Mouse (Mus musculus) macrophage (primary cell): Measurements from ENCODE around the gene Numb. TPM values are rescaled to one million over a fixed set of nuclear protein-coding genes. Genes with fewer than 3 reads are reported as not detected.
"Not testable (repeated sequence)": the region's sequence is repeated elsewhere in the genome, so short reads cannot be mapped to it uniquely, and the experiment has no call there.

Source experiments
- H3K27ac ChIP-seq: fragments of 350-480 bp; formaldehyde crosslinking; 2 replicates; pipeline ENCODE4 v1.9.0; 2021
- H3K36me3 ChIP-seq: fragments of 350-480 bp; formaldehyde crosslinking; 2 replicates; pipeline ENCODE4 v1.9.0; 2021; ENCODE audit errors: inconsistent target
- H3K4me3 ChIP-seq: fragments of 350-480 bp; formaldehyde crosslinking; 2 replicates; pipeline ENCODE4 v1.9.0; 2021; ENCODE audit errors: inconsistent target
- H3K79me2 ChIP-seq: fragments of 350-480 bp; formaldehyde crosslinking; 2 replicates; pipeline ENCODE4 v1.9.0; 2021; ENCODE audit errors: inconsistent target
- WGBS: methylation state at CpG from one replicate; pipeline ENCODE4 v1.1.7; 2026; ENCODE audit warnings: inconsistent platforms; ENCODE audit not compliant: missing documents; 5-methylcytosine and 5-hydroxymethylcytosine counted together
- polyA plus RNA-seq: library from polyadenylated mRNA; stranded (reverse); fragments of 250-400 nt; gene quantifications from 3 replicates; pipeline ENCODE4 v1.2.4, GENCODE M21; 2018; ENCODE audit warnings: inconsistent platforms

Numb gene
- polyA plus RNA-seq, 1 experiment from 2014 or later: 47.1 TPM

DNA sequence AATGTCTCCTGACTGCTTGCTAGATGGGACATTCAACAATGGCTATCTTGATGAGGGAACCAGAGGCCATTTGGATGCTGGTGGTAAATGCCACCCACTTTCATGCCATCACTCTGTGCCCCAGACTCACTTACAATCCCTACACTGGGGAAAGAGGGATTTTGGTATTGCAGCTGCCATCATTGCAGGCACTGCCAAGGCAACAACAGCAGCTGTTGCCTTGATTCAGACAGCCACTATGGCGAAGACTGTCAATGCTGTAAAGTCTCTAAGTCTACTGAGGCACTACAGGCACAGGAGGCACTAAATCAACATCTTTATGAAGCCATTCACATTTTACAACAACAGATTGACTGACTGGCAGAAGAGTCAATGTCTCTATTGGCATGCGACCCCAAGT is 30.5 kb downstream of the Numb start:
- Histone ChIP-seq H3K4me3 (no peak overlapping the region), H3K36me3 (peaks cover 12% of the 10 kb centered on the region; the same call in 1 of the 2 replicates), H3K27ac (no peak overlapping the region), H3K79me2 (peaks cover 100% of the 10 kb centered on the region)
- 100% methylated on average over 2 of the region's 2 CpGs for WGBS

DNA sequence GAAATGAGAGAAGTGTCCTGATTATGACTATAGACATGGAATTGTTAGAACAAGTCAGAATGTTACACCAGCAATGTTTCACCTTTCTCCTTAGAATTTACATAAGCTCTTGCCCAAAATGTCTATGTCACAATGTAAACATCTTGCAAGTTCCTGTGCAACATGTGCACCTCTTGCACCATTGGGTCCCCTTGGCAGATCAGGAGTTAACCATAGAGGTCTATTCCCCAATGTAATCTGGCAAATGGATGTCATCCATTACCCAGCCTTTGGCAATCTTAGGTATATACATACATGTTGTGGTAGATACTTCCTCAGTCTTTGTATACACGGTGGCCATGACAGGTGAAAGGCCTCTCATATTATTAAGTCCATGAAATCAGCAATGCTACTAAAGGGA is 32.6 kb downstream of the Numb start:
- Histone ChIP-seq H3K27ac (no peak overlapping the region), H3K36me3 (peaks cover 12% of the 10 kb centered on the region; the same call in 1 of the 2 replicates)

DNA sequence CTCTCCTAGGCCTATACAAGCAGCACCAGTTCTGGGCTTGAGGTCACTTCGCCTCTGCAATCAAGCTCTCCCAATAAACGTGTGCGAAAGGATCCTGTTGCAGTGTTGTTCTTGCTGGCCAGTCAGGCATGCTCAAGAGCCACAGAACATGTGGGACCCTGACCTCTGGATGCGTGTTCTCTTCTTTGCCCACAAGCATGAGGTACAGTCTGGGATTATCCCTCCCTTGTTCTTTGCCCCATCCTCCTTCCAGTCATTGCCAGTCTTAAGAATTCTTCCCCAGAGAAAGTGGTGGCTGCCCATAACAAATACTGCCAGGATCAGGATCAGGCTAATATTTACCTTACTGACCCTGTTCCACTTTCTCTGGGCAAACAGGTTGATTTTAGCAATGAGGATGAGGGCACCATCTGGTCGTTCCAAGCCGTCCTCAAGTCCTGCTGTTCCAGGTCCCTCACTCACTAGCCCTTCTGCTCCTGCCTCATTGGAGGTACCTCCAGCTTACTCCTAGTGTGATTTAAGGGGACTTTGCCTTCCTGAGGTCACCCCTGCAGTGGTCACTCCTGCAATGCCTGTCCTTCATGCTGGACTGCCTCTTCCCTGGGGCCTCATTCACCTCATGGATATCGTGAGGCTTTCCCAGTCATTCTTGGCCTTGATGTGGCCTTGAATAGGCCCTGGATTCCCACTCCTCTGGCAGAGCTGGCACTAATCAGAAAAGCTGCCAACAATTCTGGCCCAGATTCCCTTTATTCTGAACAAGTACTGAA is 36.0 kb downstream of the Numb start:
- H3K36me3 ChIP-seq: peaks cover 4% of the 10 kb centered on the region; the same call in 1 of the 2 replicates
- H3K27ac ChIP-seq: no peak overlapping the region
- H3K79me2 ChIP-seq: peaks cover 93% of the 10 kb centered on the region
- no peak overlapping the region for H3K4me3 ChIP-seq
- WGBS: 91% methylated on average over 7 of the region's 7 CpGs

More for the DNA sequence above, 32.6 kb downstream of the Numb start:
- WGBS: 100% methylated on average over 1 of the region's 1 CpGs
- Histone ChIP-seq H3K79me2 (peaks cover 94% of the 10 kb centered on the region), H3K4me3 (no peak overlapping the region)

GRCm38 (mm10) chr12:83885065-83885464 is 36.7 kb downstream of the Numb start:
- peak overlapping the region; percentile 22; the same call in 1 of the 2 replicates for H3K27ac ChIP-seq
- not testable (repeated sequence) for H3K36me3 ChIP-seq

GRCm38 (mm10) chr12:83882503-83882902 is 39.2 kb downstream of the Numb start:
- no peak overlapping the region for H3K4me3 ChIP-seq
- H3K36me3 ChIP-seq: no peaks in the 10 kb centered on the region
- peaks cover 93% of the 10 kb centered on the region for H3K79me2 ChIP-seq
- H3K27ac ChIP-seq: no peak overlapping the region
- 87% methylated on average over 6 of the region's 7 CpGs for WGBS

More at GRCm38 (mm10) chr12:83885065-83885464, 36.7 kb downstream of the Numb start:
- H3K79me2 ChIP-seq: peaks cover 93% of the 10 kb centered on the region
- not testable (repeated sequence) for H3K4me3 ChIP-seq
- 55% methylated on average over 5 of the region's 5 CpGs for WGBS

- Histone ChIP-seq H3K27ac (no peak overlapping the region), H3K4me3 (no peak overlapping the region), H3K36me3 (no peaks in the 10 kb centered on the region), H3K79me2 (peaks cover 93% of the 10 kb centered on the region)
- 100% methylated on average over 3 of the region's 3 CpGs for WGBS
These were observed 39.6 kb downstream of the Numb start for GRCm38 (mm10) chr12:83882088-83882487.

DNA sequence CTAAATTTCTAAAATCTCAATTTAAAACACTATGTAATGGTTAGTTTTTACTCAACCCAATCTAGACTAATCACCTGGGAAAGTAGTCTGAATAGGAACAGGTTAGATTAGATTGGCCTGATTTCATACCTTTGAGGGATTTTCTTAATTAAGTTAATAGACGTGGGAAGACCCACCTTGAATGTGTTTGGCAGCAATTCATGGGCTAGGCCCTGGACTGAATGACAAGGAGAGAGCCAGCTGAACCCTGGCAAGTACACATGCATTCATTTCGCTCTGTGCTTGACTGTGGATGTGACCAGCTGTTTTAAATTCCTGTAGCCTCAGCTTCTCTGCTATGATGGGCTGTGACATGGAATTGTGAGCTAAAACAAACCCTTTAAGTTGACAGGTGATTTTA is 40.8 kb downstream of the Numb start:
- 96% methylated on average over 2 of the region's 2 CpGs for WGBS
- Histone ChIP-seq H3K36me3 (peaks cover 7% of the 10 kb centered on the region; the same call in 1 of the 2 replicates), H3K4me3 (no peak overlapping the region), H3K27ac (no peak overlapping the region), H3K79me2 (peaks cover 92% of the 10 kb centered on the region)

DNA sequence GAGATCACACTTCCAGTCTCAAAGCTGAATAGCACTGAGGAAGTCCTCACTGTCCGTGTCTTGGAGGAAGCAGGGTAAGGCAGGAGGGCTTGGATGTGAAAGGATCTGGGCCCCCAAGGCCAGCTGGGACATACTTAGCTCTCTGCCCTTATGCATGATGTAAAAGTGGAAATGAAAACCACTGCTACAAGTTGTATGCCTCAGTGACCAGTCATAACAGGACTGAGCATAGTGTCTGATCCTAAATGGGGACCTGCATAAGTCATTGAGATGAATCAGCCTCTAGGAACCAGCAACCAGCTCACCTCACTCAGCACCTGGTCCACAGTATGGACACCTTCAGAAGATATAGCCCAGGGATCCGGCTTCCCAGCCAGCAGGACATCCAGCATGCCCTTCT is 46.6 kb downstream of the Numb start:
- H3K79me2 ChIP-seq: peaks cover 94% of the 10 kb centered on the region
- no peak overlapping the region for H3K27ac ChIP-seq
- no peak overlapping the region for H3K4me3 ChIP-seq
- WGBS: 83% methylated on average over 2 of the region's 2 CpGs
- peaks cover 18% of the 10 kb centered on the region; the same call in 1 of the 2 replicates for H3K36me3 ChIP-seq

- H3K79me2 ChIP-seq: peaks cover 94% of the 10 kb centered on the region
- H3K36me3 ChIP-seq: peaks cover 18% of the 10 kb centered on the region; the same call in 1 of the 2 replicates
- no peak overlapping the region for H3K27ac ChIP-seq
- H3K4me3 ChIP-seq: no peak overlapping the region
- 89% methylated on average over 4 of the region's 4 CpGs for WGBS
These were observed 47.1 kb downstream of the Numb start for GRCm38 (mm10) chr12:83874597-83874996.

DNA sequence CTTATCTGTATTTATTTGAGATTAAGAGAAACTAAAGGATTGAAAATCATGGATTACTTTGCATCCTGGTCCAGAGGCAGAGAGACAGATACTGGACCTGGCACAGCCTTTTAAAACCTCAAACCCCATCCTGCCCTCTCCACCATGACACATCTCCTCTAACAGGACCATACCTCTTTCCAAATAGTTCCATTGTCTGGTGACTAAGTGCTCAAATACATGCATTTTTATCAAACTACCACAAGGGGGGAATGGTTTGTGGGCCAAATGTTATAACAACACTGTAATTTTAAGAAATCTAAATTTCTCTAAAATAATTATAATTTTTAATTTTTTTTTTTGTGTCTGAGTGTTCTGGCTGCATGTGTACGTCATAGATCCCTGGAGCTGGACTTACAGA is 57.2 kb downstream of the Numb start:
- Histone ChIP-seq H3K79me2 (peaks cover 73% of the 10 kb centered on the region), H3K27ac (no peak overlapping the region), H3K36me3 (no peaks in the 10 kb centered on the region), H3K4me3 (no peak overlapping the region)
- WGBS: 90% methylated on average over 1 of the region's 1 CpGs

GRCm38 (mm10) chr12:83861880-83862279 is 59.9 kb downstream of the Numb start:
- 0% methylated on average over 3 of the region's 3 CpGs for WGBS
- no peak overlapping the region for H3K4me3 ChIP-seq

GRCm38 (mm10) chr12:83860688-83861087 is 61.0 kb downstream of the Numb start:
- Histone ChIP-seq H3K4me3 (no peak overlapping the region), H3K36me3 (no peaks in the 10 kb centered on the region), H3K79me2 (peaks cover 74% of the 10 kb centered on the region), H3K27ac (peak overlapping the region; percentile 93)

More at GRCm38 (mm10) chr12:83861880-83862279, 59.9 kb downstream of the Numb start:
- peaks cover 74% of the 10 kb centered on the region for H3K79me2 ChIP-seq
- H3K27ac ChIP-seq: peak overlapping the region; percentile 93
- H3K36me3 ChIP-seq: no peaks in the 10 kb centered on the region

DNA sequence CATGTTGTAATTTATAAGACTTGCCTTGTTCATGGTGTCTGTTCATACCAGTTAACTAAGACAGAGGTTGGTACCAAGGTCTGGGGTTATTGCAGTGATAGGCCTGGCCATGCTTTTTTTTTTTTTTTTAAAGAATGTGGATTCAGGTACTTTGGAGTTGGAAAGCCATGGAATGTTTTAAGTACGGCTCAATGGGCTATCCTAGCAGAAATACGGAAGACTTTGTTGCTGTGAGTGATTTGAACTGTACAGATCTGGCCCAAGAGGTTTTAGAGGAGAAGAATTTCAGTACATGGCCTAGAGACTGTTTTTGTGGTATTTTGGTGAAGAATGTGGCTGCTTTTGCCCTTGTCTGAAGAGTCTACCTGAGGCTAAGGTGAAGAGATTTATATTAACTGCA is 63.7 kb downstream of the Numb start:
- H3K4me3 ChIP-seq: no peak overlapping the region
- 100% methylated on average over 2 of the region's 2 CpGs for WGBS
- H3K27ac ChIP-seq: no peak overlapping the region
- H3K36me3 ChIP-seq: no peaks in the 10 kb centered on the region
- peaks cover 50% of the 10 kb centered on the region for H3K79me2 ChIP-seq

DNA sequence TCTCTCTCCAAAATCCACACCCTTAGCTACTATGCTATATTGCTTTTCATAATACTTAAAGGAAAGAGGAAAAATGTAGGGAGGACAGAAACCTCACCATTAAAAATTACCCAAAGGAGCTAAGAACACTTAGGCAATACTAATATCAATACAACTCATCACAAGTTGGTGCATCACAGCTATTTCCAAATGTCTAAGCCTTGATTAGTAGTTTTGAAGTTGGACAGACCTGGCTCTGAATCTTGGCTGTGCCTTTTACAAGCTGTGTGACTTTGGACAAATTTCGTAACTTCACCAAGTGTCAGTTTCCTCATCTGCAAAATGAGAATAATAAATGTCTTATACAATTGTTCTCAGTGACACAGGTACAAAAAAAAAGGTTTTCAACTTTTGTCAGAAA is 66.5 kb downstream of the Numb start:
- H3K27ac ChIP-seq: no peak overlapping the region
- H3K79me2 ChIP-seq: peaks cover 45% of the 10 kb centered on the region
- H3K4me3 ChIP-seq: no peak overlapping the region
- 85% methylated on average over 1 of the region's 1 CpGs for WGBS
- no peaks in the 10 kb centered on the region for H3K36me3 ChIP-seq

DNA sequence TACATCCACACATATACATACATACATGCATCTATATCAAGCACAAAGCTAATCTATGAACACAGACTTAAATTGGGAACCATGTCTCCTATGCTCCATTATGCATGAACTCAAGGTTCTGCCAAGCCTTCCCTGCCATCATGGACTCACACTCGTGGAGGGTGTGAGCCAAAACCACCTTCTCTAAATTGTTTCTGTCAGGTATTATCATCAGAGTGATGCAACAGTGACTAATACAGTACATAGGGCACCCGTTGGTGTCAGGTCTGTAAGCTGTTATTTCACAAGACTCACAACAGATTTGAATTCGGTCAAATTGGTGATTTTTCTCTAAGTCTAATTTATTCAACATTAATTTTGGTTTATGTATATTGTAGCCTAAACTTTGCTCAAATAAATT is 67.5 kb downstream of the Numb start:
- peaks cover 38% of the 10 kb centered on the region for H3K79me2 ChIP-seq
- H3K27ac ChIP-seq: no peak overlapping the region
- no peak overlapping the region for H3K4me3 ChIP-seq
- no peaks in the 10 kb centered on the region for H3K36me3 ChIP-seq
- WGBS: 49% methylated on average over 3 of the region's 3 CpGs
